Mouse (Mus musculus): ENCODE measurements around the gene Ccnd1. TPM values are rescaled to one million over a fixed set of nuclear protein-coding genes. Genes with fewer than 3 reads are reported as not detected.

The Ccnd1 gene
- polyA plus RNA-seq, 1 experiment from 2014 or later: 10.1 TPM

GRCm38 (mm10) chr7:144914948-144915750 is 24.6 kb downstream of the Ccnd1 start, which contains the start of gene LTO1:
TSS of gene LTO1 (plus strand) at chr7:144915100.
- TF ChIP-seq EP300 (IDR thresholded peaks at IDR 0.05; ENCODE audit: low read depth): peak; percentile 76; the same call in 1 of the 2 replicates
- TF ChIP-seq CTCF (IDR thresholded peaks at IDR 0.05; ENCODE audit: low read depth): no peak
- peak; percentile 95 for DNase-seq
- ATAC-seq: peak; percentile 97

GRCm38 (mm10) chr7:144914296-144914947 is 25.3 kb downstream of the Ccnd1 start:
- Histone ChIP-seq H3K27me3 (ENCODE audit: insufficient read depth, low read length) (no peaks in the 10 kb centered on the region), H3K36me3 (replicated peaks; ENCODE audit: insufficient read depth, low read length) (peaks cover 16% of the 10 kb centered on the region), H3K4me2 (ENCODE audit: low read depth, low read length) (peak overlapping the region; percentile 82), H3K4me1 (ENCODE audit: insufficient read depth) (peaks cover 9% of the 10 kb centered on the region), H3K27ac (ENCODE audit: low read depth) (peak overlapping the region; percentile 63; the same call in 1 of the 2 replicates), H3K4me3 (ENCODE audit: low read depth, low read length) (peak overlapping the region; percentile 67), H3K9me3 (ENCODE audit: low read length) (no peaks in the 10 kb centered on the region), H3K9ac (replicated peaks) (peak overlapping the region; percentile 77; the same call in 1 of the 2 replicates)
- DNase-seq (no peak), ATAC-seq (peak; percentile 91)
- TF ChIP-seq CTCF (IDR thresholded peaks at IDR 0.05; ENCODE audit: low read depth) (peak; percentile 29; the same call in 1 of the 2 replicates), EP300 (IDR thresholded peaks at IDR 0.05; ENCODE audit: low read depth) (no peak)
- 8% methylated on average over 17 of the region's 17 CpGs for WGBS (ENCODE audit: insufficient replicate concordance)

More at GRCm38 (mm10) chr7:144914948-144915750, 24.6 kb downstream of the Ccnd1 start, which contains the start of gene LTO1:
- peak within 1 kb of the TSS; percentile 63 for H3K27ac ChIP-seq (ENCODE audit: low read depth)
- peaks cover 18% of the 10 kb centered on the region for H3K36me3 ChIP-seq (replicated peaks; ENCODE audit: insufficient read depth, low read length)
- peaks cover 9% of the 10 kb centered on the region for H3K4me1 ChIP-seq (ENCODE audit: insufficient read depth)
- WGBS (ENCODE audit: insufficient replicate concordance): under 1% methylated on average over 54 of the region's 55 CpGs
- H3K9me3 ChIP-seq (ENCODE audit: low read length): no peaks in the 10 kb centered on the region
- peak within 1 kb of the TSS; percentile 67 for H3K4me3 ChIP-seq (ENCODE audit: low read depth, low read length)
- peak within 1 kb of the TSS; percentile 82 for H3K4me2 ChIP-seq (ENCODE audit: low read depth, low read length)
- H3K27me3 ChIP-seq (ENCODE audit: insufficient read depth, low read length): no peaks in the 10 kb centered on the region
- peak within 1 kb of the TSS; percentile 77 for H3K9ac ChIP-seq (replicated peaks)

- ATAC-seq (no peak), DNase-seq (no peak)
- H3K36me3 ChIP-seq (replicated peaks; ENCODE audit: insufficient read depth, low read length): peaks cover 4% of the 10 kb centered on the region; the same call in 1 of the 2 replicates
- WGBS (ENCODE audit: insufficient replicate concordance): 86% methylated on average over 4 of the region's 4 CpGs
- no peak overlapping the region for H3K4me3 ChIP-seq (ENCODE audit: low read depth, low read length)
- H3K4me2 ChIP-seq (ENCODE audit: low read depth, low read length): no peak overlapping the region
- H3K4me1 ChIP-seq (ENCODE audit: insufficient read depth): peaks cover 9% of the 10 kb centered on the region
- no peak for TF ChIP-seq EP300 (IDR thresholded peaks at IDR 0.05; ENCODE audit: low read depth)
- no peak for TF ChIP-seq CTCF (IDR thresholded peaks at IDR 0.05; ENCODE audit: low read depth)
- H3K9me3 ChIP-seq (ENCODE audit: low read length): no peaks in the 10 kb centered on the region
- no peak overlapping the region for H3K27ac ChIP-seq (ENCODE audit: low read depth)
- H3K9ac ChIP-seq (replicated peaks): no peak overlapping the region
- H3K27me3 ChIP-seq (ENCODE audit: insufficient read depth, low read length): 0 out of 2 replicates have a peak, but pooled peaks cover 2% of the 10 kb centered on the region
Observed at GRCm38 (mm10) chr7:144912897-144913296, 26.8 kb downstream of the Ccnd1 start.

- WGBS (ENCODE audit: insufficient replicate concordance): 58% methylated on average over 1 of the region's 1 CpGs
- Histone ChIP-seq H3K4me2 (ENCODE audit: low read depth, low read length) (no peak overlapping the region), H3K4me1 (ENCODE audit: insufficient read depth) (peaks cover 7% of the 10 kb centered on the region), H3K27ac (ENCODE audit: low read depth) (no peak overlapping the region), H3K36me3 (replicated peaks; ENCODE audit: insufficient read depth, low read length) (no peaks in the 10 kb centered on the region), H3K4me3 (ENCODE audit: low read depth, low read length) (no peak overlapping the region), H3K27me3 (ENCODE audit: insufficient read depth, low read length) (0 out of 2 replicates have a peak, but pooled peaks cover 6% of the 10 kb centered on the region), H3K9me3 (ENCODE audit: low read length) (no peaks in the 10 kb centered on the region), H3K9ac (replicated peaks) (no peak overlapping the region)
- TF ChIP-seq EP300 (IDR thresholded peaks at IDR 0.05; ENCODE audit: low read depth): no peak
- TF ChIP-seq CTCF (IDR thresholded peaks at IDR 0.05; ENCODE audit: low read depth): no peak
- ATAC-seq: no peak
- no peak for DNase-seq
Observed at GRCm38 (mm10) chr7:144911121-144911520, 28.6 kb downstream of the Ccnd1 start.

- WGBS (ENCODE audit: insufficient replicate concordance): 50% methylated on average over 7 of the region's 7 CpGs
- no peak for ATAC-seq
- Histone ChIP-seq H3K9ac (replicated peaks) (no peak overlapping the region), H3K36me3 (replicated peaks; ENCODE audit: insufficient read depth, low read length) (no peaks in the 10 kb centered on the region), H3K4me1 (ENCODE audit: insufficient read depth) (no peaks in the 10 kb centered on the region), H3K9me3 (ENCODE audit: low read length) (no peaks in the 10 kb centered on the region), H3K27ac (ENCODE audit: low read depth) (no peak overlapping the region), H3K27me3 (ENCODE audit: insufficient read depth, low read length) (0 out of 2 replicates have a peak, but pooled peaks cover 6% of the 10 kb centered on the region), H3K4me3 (ENCODE audit: low read depth, low read length) (no peak overlapping the region), H3K4me2 (ENCODE audit: low read depth, low read length) (no peak overlapping the region)
- no peak for TF ChIP-seq CTCF (IDR thresholded peaks at IDR 0.05; ENCODE audit: low read depth)
- TF ChIP-seq EP300 (IDR thresholded peaks at IDR 0.05; ENCODE audit: low read depth): no peak
- no peak for DNase-seq
Observed at GRCm38 (mm10) chr7:144908705-144909104, 31.0 kb downstream of the Ccnd1 start.

- ATAC-seq (no peak), DNase-seq (no peak)
- Histone ChIP-seq H3K27me3 (ENCODE audit: insufficient read depth, low read length) (0 out of 2 replicates have a peak, but pooled peaks cover 6% of the 10 kb centered on the region), H3K27ac (ENCODE audit: low read depth) (no peak overlapping the region), H3K9me3 (ENCODE audit: low read length) (no peaks in the 10 kb centered on the region), H3K4me3 (ENCODE audit: low read depth, low read length) (no peak overlapping the region), H3K9ac (replicated peaks) (no peak overlapping the region), H3K36me3 (replicated peaks; ENCODE audit: insufficient read depth, low read length) (no peaks in the 10 kb centered on the region), H3K4me2 (ENCODE audit: low read depth, low read length) (no peak overlapping the region), H3K4me1 (ENCODE audit: insufficient read depth) (no peaks in the 10 kb centered on the region)
- no peak for TF ChIP-seq EP300 (IDR thresholded peaks at IDR 0.05; ENCODE audit: low read depth)
- peak; percentile 46 for TF ChIP-seq CTCF (IDR thresholded peaks at IDR 0.05; ENCODE audit: low read depth)
- 6% methylated on average over 8 of the region's 8 CpGs for WGBS (ENCODE audit: insufficient replicate concordance)
Observed at GRCm38 (mm10) chr7:144907793-144908192, 31.9 kb downstream of the Ccnd1 start.
